Mouse (Mus musculus) hindbrain, embryonic 12.5 days (tissue): ENCODE data around the gene Ppa2. TPM values are rescaled to one million over a fixed set of nuclear protein-coding genes. Genes with fewer than 3 reads are reported as not detected.

ENCODE experiments used
- ATAC-seq: fragments of 200-750 bp; cut with Nextera tagmentation; 2 replicates; pipeline ENCODE4 v1.8.0; 2017; ENCODE audit warnings: moderate TSS enrichment; ENCODE audit not compliant: low FRiP score
- H3K27ac ChIP-seq: fragments of 300-500 bp; sonication (generic); 2 replicates; pipeline ENCODE4 v1.5.1; 2016; ENCODE audit warnings: mild to moderate bottlenecking
- H3K27me3 ChIP-seq: fragments of 300-500 bp; sonication (generic); 2 replicates; pipeline ENCODE4 v1.6.1; 2016; ENCODE audit warnings: mild to moderate bottlenecking
- H3K36me3 ChIP-seq: fragments of 300-500 bp; sonication (generic); 2 replicates; pipeline ENCODE4 v1.6.1; 2016; ENCODE audit warnings: mild to moderate bottlenecking
- H3K4me1 ChIP-seq: fragments of 300-500 bp; sonication (generic); 2 replicates; pipeline ENCODE4 v1.6.1; 2016
- H3K4me2 ChIP-seq: fragments of 300-500 bp; sonication (generic); replicated peaks from 2 replicates; pipeline ENCODE4 v1.6.1; 2016; ENCODE audit warnings: mild to moderate bottlenecking
- H3K4me3 ChIP-seq: fragments of 300-500 bp; sonication (generic); 2 replicates; pipeline ENCODE4 v1.5.1; 2016; ENCODE audit warnings: mild to moderate bottlenecking
- H3K9ac ChIP-seq: fragments of 300-500 bp; sonication (generic); 2 replicates; pipeline ENCODE4 v1.6.1; 2016; ENCODE audit warnings: mild to moderate bottlenecking, moderate library complexity
- H3K9me3 ChIP-seq: fragments of 300-500 bp; sonication (generic); replicated peaks from 2 replicates; pipeline ENCODE4 v1.6.1; 2016; ENCODE audit warnings: mild to moderate bottlenecking
- WGBS: fragments of 180-500 bp; shearing (Covaris S2); methylation state at CpG from one replicate; pipeline ENCODE4 v1.1.7; 2016; 5-methylcytosine and 5-hydroxymethylcytosine counted together
- polyA plus RNA-seq: library from polyadenylated mRNA; unstranded; fragments of >200 nt; fragmentation: Nextera tagmentation; extraction: Ambion mirVana; gene quantifications from 2 replicates; pipeline ENCODE4 v1.2.1, GENCODE M21; 2016

Ppa2 gene
- polyA plus RNA-seq, 1 experiment from 2014 or later: 70.3 TPM

GRCm38 (mm10) chr3:133333267-133334170 lies 23.6 kb downstream of the Ppa2 start:
- Histone ChIP-seq H3K27me3 (no peaks in the 10 kb centered on the region), H3K4me3 (no peak overlapping the region), H3K4me2 (no peak overlapping the region), H3K4me1 (no peaks in the 10 kb centered on the region), H3K27ac (no peak overlapping the region), H3K36me3 (no peaks in the 10 kb centered on the region), H3K9me3 (no peaks in the 10 kb centered on the region), H3K9ac (no peak overlapping the region)
- ATAC-seq: no peak
- WGBS: 87% methylated on average over 15 of the region's 15 CpGs

GRCm38 (mm10) chr3:133334691-133335090 lies 24.8 kb downstream of the Ppa2 start:
- no peak for ATAC-seq
- H3K9me3 ChIP-seq: no peaks in the 10 kb centered on the region
- H3K4me1 ChIP-seq: peaks cover 4% of the 10 kb centered on the region
- no peaks in the 10 kb centered on the region for H3K36me3 ChIP-seq
- H3K27ac ChIP-seq: no peak overlapping the region
- H3K27me3 ChIP-seq: no peaks in the 10 kb centered on the region
- H3K9ac ChIP-seq: no peak overlapping the region
- 91% methylated on average over 5 of the region's 5 CpGs for WGBS
- H3K4me2 ChIP-seq: no peak overlapping the region
- H3K4me3 ChIP-seq: no peak overlapping the region

GRCm38 (mm10) chr3:133335166-133335565 lies 25.3 kb downstream of the Ppa2 start:
- Histone ChIP-seq H3K9me3 (no peaks in the 10 kb centered on the region), H3K4me3 (no peak overlapping the region), H3K4me1 (peaks cover 4% of the 10 kb centered on the region), H3K9ac (no peak overlapping the region), H3K36me3 (peaks cover 3% of the 10 kb centered on the region; the same call in 1 of the 2 replicates), H3K27ac (no peak overlapping the region), H3K27me3 (no peaks in the 10 kb centered on the region), H3K4me2 (no peak overlapping the region)
- WGBS: 94% methylated on average over 2 of the region's 2 CpGs
- ATAC-seq: no peak

GRCm38 (mm10) chr3:133336400-133336799 lies 26.5 kb downstream of the Ppa2 start:
- no peak overlapping the region for H3K4me2 ChIP-seq
- WGBS: 78% methylated on average over 7 of the region's 7 CpGs
- no peak overlapping the region for H3K27ac ChIP-seq

GRCm38 (mm10) chr3:133338851-133339356 lies 29.0 kb downstream of the Ppa2 start:
- Histone ChIP-seq H3K9me3 (no peaks in the 10 kb centered on the region), H3K4me1 (peaks cover 4% of the 10 kb centered on the region), H3K4me3 (no peak overlapping the region), H3K36me3 (peaks cover 12% of the 10 kb centered on the region), H3K27me3 (no peaks in the 10 kb centered on the region), H3K9ac (no peak overlapping the region), H3K4me2 (no peak overlapping the region), H3K27ac (no peak overlapping the region)
- ATAC-seq: peak; percentile 12; the same call in 1 of the 2 replicates
- WGBS: 71% methylated on average over 9 of the region's 9 CpGs

More at GRCm38 (mm10) chr3:133336400-133336799, 26.5 kb downstream of the Ppa2 start:
- H3K4me3 ChIP-seq: no peak overlapping the region
- H3K9me3 ChIP-seq: no peaks in the 10 kb centered on the region
- no peak overlapping the region for H3K9ac ChIP-seq
- H3K36me3 ChIP-seq: peaks cover 11% of the 10 kb centered on the region
- ATAC-seq: no peak
- H3K4me1 ChIP-seq: peaks cover 4% of the 10 kb centered on the region
- no peaks in the 10 kb centered on the region for H3K27me3 ChIP-seq

GRCm38 (mm10) chr3:133339411-133339823 lies 29.5 kb downstream of the Ppa2 start:
- H3K9ac ChIP-seq: no peak overlapping the region
- ATAC-seq: peak; percentile 65
- no peaks in the 10 kb centered on the region for H3K27me3 ChIP-seq
- no peak overlapping the region for H3K4me3 ChIP-seq
- 63% methylated on average over 11 of the region's 11 CpGs for WGBS
- H3K36me3 ChIP-seq: peaks cover 12% of the 10 kb centered on the region
- no peaks in the 10 kb centered on the region for H3K9me3 ChIP-seq
- H3K4me2 ChIP-seq: no peak overlapping the region
- H3K27ac ChIP-seq: no peak overlapping the region
- peaks cover 4% of the 10 kb centered on the region for H3K4me1 ChIP-seq

GRCm38 (mm10) chr3:133341106-133341505 lies 31.2 kb downstream of the Ppa2 start:
- 87% methylated on average over 11 of the region's 11 CpGs for WGBS

GRCm38 (mm10) chr3:133347535-133347934 lies 37.6 kb downstream of the Ppa2 start:
- H3K9ac ChIP-seq: no peak overlapping the region
- no peak overlapping the region for H3K4me3 ChIP-seq
- peaks cover 12% of the 10 kb centered on the region; the same call in 1 of the 2 replicates for H3K36me3 ChIP-seq
- no peak for ATAC-seq
- H3K27me3 ChIP-seq: no peaks in the 10 kb centered on the region
- no peak overlapping the region for H3K4me2 ChIP-seq
- no peaks in the 10 kb centered on the region for H3K4me1 ChIP-seq
- no peak overlapping the region for H3K27ac ChIP-seq
- WGBS: 88% methylated on average over 7 of the region's 7 CpGs
- H3K9me3 ChIP-seq: no peaks in the 10 kb centered on the region

More at GRCm38 (mm10) chr3:133341106-133341505, 31.2 kb downstream of the Ppa2 start:
- H3K36me3 ChIP-seq: peaks cover 12% of the 10 kb centered on the region
- no peak overlapping the region for H3K4me2 ChIP-seq
- H3K4me3 ChIP-seq: no peak overlapping the region
- no peak for ATAC-seq
- H3K9me3 ChIP-seq: no peaks in the 10 kb centered on the region
- H3K27ac ChIP-seq: no peak overlapping the region
- peaks cover 4% of the 10 kb centered on the region for H3K4me1 ChIP-seq
- no peak overlapping the region for H3K9ac ChIP-seq
- no peaks in the 10 kb centered on the region for H3K27me3 ChIP-seq

GRCm38 (mm10) chr3:133348847-133349246 lies 38.9 kb downstream of the Ppa2 start:
- no peak overlapping the region for H3K27ac ChIP-seq
- no peak overlapping the region for H3K4me2 ChIP-seq
- no peak for ATAC-seq
- H3K36me3 ChIP-seq: peaks cover 12% of the 10 kb centered on the region; the same call in 1 of the 2 replicates
- no peak overlapping the region for H3K9ac ChIP-seq
- no peaks in the 10 kb centered on the region for H3K27me3 ChIP-seq
- H3K4me3 ChIP-seq: no peak overlapping the region
- H3K9me3 ChIP-seq: no peaks in the 10 kb centered on the region
- no peaks in the 10 kb centered on the region for H3K4me1 ChIP-seq
- 96% methylated on average over 2 of the region's 2 CpGs for WGBS

- H3K4me3 ChIP-seq: no peak overlapping the region
- H3K27me3 ChIP-seq: no peaks in the 10 kb centered on the region
- H3K27ac ChIP-seq: no peak overlapping the region
- H3K4me1 ChIP-seq: no peaks in the 10 kb centered on the region
- H3K9me3 ChIP-seq: no peaks in the 10 kb centered on the region
- H3K9ac ChIP-seq: no peak overlapping the region
- no peak overlapping the region for H3K4me2 ChIP-seq
- ATAC-seq: no peak
- 77% methylated on average over 6 of the region's 6 CpGs for WGBS
- no peaks in the 10 kb centered on the region for H3K36me3 ChIP-seq
Observed at GRCm38 (mm10) chr3:133357426-133357974, 47.6 kb downstream of the Ppa2 start.

- no peak overlapping the region for H3K9ac ChIP-seq
- ATAC-seq: no peak
- H3K27ac ChIP-seq: no peak overlapping the region
- H3K4me1 ChIP-seq: no peaks in the 10 kb centered on the region
- H3K4me2 ChIP-seq: no peak overlapping the region
- no peaks in the 10 kb centered on the region for H3K9me3 ChIP-seq
- no peak overlapping the region for H3K4me3 ChIP-seq
- no peaks in the 10 kb centered on the region for H3K27me3 ChIP-seq
- H3K36me3 ChIP-seq: no peaks in the 10 kb centered on the region
Observed at GRCm38 (mm10) chr3:133357977-133358376, 48.1 kb downstream of the Ppa2 start.

GRCm38 (mm10) chr3:133361406-133361805 lies 51.5 kb downstream of the Ppa2 start:
- H3K4me3 ChIP-seq: no peak overlapping the region
- H3K4me1 ChIP-seq: no peaks in the 10 kb centered on the region
- H3K27ac ChIP-seq: no peak overlapping the region
- ATAC-seq: no peak
- H3K4me2 ChIP-seq: no peak overlapping the region
- H3K9me3 ChIP-seq: no peaks in the 10 kb centered on the region
- 100% methylated on average over 1 of the region's 1 CpGs for WGBS
- no peaks in the 10 kb centered on the region for H3K27me3 ChIP-seq
- H3K9ac ChIP-seq: no peak overlapping the region
- 0 out of 2 replicates have a peak, but pooled peaks cover 5% of the 10 kb centered on the region for H3K36me3 ChIP-seq
